Mouse (Mus musculus): Measurements from ENCODE around the gene Tpm1.

The Tpm1 gene

DNA sequence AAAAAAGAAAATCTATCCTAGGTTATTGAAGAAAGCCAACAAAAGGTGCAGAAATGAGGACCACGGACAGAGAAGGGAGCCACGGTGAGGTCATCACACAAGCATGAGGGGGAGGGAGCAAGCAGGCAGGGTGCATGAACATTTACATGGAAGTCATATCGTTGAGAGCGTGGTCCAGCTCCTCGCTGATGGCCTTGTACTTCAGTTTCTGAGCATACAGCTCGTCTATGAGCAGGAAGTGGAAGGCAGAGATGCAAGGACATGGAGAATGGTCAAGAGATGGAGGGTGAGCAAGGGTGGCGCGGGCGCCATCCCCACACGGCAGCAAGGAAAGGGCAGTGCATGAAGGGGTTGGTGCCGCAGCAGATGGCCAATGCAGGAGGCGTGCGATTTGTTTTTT, 19.7 kb downstream of the Tpm1 start:
- intact Hi-C loops (cut with DNase I), result no loop called here

DNA sequence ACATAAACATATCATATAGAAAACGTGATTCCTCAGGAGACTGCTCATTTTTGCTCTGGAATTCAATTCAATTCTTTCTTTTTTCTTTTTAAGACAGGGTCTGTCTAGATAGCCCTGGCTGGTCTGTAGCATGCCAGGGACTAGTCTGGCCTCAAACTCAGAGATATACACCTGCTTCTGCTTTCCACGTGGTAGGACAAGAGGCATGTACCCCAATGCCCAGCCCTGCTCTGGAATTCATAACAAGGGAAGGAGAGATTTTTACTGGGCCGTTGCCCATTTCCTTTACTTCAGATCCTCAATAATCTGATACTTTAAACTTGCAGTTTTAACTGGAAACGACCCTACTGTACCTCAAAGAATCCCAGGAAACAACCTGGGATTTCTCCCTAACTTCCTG, 20.3 kb downstream of the Tpm1 start:
- intact Hi-C loops (cut with DNase I), result no loop called here

GRCm38 (mm10) chr9:67028133-67028724, 21.0 kb downstream of the Tpm1 start:
- intact Hi-C loops (cut with DNase I), result no loop called here

DNA sequence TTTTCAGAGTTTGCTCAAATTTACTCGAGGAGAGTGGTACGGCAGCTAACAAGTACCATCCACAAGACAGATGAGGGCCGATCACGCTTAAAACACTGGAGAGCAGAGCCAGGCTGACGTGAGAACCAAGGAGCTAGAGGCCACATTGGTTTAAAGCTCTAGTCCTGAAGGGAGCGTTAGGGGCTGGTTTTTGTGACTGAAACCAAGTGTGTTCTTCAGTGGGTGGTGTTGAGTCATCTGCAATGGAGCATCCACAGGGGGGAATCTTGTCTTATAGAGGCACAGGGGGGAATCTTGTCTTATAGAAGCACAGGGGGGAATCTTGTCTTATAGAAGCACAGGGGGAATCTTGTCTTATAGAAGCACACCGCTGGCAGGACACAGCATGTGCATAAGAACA, 22.3 kb downstream of the Tpm1 start:
- intact Hi-C loops (cut with DNase I), result no loop called here

DNA sequence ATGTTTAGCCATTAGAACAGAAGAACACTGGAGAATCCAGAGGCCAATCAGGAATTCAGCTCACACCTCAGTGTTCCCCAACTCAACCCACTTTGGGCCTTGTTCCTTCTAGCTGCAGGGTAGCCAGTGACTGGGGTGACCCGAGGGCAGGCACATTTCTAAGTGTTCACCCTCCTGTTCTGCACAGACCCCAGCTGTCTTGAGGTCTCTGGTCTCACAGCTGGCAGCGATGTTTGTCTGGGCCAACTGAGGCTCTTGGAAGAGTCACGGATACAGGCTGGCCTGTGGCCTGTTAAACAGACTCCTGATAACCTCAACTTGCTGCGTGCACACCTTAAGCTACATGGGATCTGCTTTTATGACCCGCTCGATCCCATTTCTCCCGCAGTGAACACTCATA, 23.1 kb downstream of the Tpm1 start:
- intact Hi-C loops (cut with DNase I), result no loop called here

DNA sequence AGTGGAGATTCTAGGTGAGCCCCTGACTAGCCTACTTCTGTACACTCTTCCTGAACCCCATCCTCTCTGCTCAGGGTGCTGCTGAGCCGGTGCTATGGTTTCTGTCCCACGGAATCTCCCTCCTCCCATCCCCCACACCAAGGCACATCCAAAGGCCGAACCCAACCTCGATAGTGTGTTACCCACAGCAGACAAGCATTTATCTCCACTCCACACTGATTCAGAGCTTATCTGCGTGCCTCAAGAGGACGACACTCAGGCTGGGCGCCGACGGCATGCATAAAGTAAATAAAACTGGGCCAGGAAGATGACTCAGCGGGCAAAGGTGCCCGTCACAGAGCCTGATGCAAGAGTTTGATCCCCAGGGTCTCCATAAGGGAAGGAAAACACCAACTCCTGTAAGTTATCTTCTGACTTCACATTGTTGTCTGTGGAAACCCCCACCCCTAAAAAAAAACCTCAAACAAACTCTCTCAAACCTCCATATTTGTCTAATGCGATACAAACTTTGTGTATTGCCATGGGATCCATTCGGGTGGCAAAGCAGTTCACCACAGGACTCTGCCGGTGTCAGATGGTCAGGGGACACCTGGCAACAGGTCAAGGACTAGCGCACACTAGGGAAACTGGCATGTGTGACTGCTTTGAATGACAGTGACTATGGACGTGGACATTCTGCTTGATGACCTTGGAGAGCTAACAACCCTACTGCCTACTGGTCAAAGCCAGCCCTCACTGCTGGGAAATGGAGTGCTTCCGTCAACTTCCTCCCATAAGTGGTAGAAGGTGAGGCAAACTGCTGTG, 24.1 kb downstream of the Tpm1 start:
- intact Hi-C loops (cut with DNase I), result no loop called here

DNA sequence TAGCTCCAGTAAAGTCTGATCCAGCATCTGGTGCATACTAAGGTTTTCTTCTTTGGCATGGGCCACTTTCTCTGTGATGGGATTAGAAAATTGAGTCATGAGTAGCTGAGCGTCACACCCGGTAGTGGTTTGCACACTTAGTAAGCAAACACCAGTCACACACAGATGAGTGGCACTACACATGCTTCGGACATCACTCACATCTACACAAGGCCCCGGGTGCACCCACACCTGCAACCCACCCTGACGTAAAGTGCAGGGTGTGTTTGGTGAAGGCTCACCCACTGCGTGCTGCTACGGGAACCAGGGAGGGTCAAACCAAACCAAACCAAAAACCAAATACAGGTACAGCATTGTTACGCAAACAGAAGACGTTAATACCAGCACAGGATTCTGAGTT, 25.8 kb downstream of the Tpm1 start:
- intact Hi-C loops (cut with DNase I), result no loop called here

DNA sequence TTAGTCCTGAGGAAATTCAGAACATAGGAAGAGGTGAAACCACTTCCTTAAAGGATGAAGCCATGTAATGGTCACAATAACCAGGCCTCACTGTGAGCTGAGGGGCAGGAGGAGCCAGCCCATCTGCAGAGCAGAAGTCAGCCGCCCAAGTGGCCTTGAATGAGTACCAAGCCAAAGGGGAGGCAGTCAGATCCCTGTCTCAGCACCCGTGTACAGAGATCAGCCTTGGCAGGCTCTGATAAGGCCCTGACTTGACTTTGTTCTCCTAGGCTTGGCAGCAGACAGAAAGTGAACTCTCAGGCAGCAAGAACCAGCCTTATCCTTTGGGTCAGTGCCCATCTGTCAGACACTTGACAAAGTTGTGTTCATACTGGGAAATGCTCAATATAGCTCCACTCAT, 29.1 kb downstream of the Tpm1 start:
- intact Hi-C loops (cut with DNase I), result no loop called here

- intact Hi-C loops (cut with DNase I), result no loop called here
Observed at GRCm38 (mm10) chr9:67013501-67013900, 35.7 kb downstream of the Tpm1 start.

- intact Hi-C loops (cut with DNase I), result no loop called here
Observed at GRCm38 (mm10) chr9:67012470-67012869, 36.7 kb downstream of the Tpm1 start.

DNA sequence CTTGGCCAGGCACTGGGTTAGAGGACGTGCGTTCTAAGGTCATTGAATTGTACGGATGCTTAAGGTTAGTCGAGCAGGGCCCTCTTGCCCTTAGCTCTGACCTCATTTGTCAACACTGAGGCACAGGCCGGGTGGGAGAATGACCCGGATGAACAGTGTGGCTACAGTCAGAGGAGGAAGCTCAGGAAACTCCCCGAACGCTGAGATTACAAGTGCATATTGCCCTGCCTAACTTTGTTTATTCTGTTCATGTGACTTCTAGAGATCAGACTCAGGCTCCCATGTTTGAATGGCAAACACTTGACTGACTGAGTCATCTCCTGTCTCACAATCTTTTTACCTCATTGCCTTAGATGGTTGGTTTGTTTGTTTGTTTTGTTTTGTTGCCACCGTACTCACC, 37.7 kb downstream of the Tpm1 start:
- intact Hi-C loops (cut with DNase I), result no loop called here

GRCm38 (mm10) chr9:67008781-67009180, 40.4 kb downstream of the Tpm1 start:
- intact Hi-C loops (cut with DNase I), result no loop called here

GRCm38 (mm10) chr9:67006376-67006775, 42.8 kb downstream of the Tpm1 start:
- intact Hi-C loops (cut with DNase I), result no loop called here

DNA sequence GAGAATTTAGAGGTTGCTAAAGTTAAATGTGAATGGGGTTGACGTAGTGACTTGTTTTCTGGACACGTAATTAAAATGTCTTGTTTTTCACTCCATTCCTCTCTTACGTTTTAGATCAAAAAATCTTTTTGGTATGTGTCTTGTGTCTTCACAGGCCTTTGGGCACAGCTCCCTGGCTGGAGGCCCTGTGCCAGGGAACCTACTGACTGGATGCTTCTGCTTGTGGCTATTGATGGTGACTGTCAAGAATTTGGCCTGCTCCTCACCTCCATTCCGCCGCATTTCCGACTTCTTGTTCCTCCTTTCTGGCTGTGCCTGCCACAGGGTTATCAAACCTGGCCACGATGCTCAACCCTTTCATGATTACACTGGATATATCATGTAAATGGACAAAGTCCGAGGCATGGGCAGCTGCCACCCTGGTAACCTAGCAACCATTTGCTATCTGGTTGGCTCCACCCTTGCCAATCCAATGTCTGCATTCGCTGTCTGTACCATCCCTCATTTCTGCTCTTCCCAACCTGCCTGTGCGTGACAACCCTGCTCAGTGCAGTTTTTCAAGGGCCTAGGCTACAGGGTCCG, 44.0 kb downstream of the Tpm1 start:
- intact Hi-C loops (cut with DNase I), result no loop called here

DNA sequence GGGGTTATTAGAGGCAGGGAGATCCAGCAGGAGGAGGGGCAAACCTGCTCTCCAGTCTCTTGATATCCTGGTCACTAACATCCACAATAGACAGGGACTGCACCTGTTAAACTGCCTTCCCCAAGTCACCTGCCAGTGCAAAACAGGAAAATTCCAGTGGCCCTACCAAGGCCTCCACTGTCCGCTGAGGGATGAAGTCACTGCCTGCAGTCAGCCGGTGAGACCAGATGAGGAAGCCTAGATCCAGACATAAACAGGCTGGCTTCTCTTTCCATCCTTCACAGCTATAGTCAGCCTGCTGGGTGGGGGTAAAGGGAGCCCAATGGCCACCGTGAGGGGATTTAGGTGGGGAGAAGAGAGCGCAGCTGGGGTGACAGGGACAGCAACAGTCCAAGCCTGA, 45.5 kb downstream of the Tpm1 start:
- intact Hi-C loops (cut with DNase I), result loop anchor here (5.0 kb wide), 1 partner anchor 154 kb away; no protein-coding TSS in a partner anchor

DNA sequence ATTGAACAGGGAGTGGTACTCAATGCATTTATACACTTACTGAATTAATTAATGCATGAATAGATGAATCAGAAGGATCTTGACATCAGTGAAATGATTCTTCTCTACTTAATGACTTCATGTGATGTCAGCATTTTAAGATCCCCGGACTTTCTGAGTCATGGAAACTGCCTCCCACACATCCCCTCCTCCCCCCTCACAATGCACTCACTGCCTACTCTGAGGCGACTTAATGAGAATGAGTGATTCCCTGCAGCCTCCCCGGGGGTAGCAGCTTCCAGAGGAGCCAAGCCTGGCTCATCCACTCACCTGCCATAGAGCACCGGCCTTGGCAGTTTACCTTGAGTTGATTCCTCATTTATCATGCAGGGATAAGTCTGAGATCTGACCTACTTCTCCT, 46.0 kb downstream of the Tpm1 start:
- intact Hi-C loops (cut with DNase I), result loop anchor here (5.0 kb wide), 1 partner anchor 154 kb away; no protein-coding TSS in a partner anchor

- intact Hi-C loops (cut with DNase I), result loop anchor here (1.0 to 5.0 kb wide), 2 partner anchors 43 to 156 kb away; no protein-coding TSS in a partner anchor
Observed at GRCm38 (mm10) chr9:67001506-67001905, 47.7 kb downstream of the Tpm1 start.

DNA sequence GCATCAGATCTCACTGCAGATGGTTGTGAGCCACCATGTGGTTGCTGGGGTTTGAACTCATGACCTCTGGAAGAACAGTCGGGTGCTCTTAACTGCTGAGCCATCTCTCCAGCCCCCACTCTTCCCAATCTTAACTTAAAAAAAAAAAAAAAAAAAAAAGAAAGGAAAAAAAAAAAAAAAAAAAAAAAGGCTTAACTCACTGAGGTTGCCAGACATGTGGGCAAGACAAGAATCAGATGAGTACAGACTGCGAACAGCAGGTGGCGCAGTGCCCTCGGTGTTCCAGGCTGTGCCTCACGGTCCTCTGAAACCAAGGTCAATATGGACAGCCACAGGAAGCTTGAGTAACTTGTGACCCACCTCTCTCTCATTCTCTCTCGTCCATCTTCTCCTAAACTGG, 48.2 kb downstream of the Tpm1 start:
- intact Hi-C loops (cut with DNase I), result loop anchor here (1.0 to 5.0 kb wide), 2 partner anchors 43 to 156 kb away; no protein-coding TSS in a partner anchor

- intact Hi-C loops (cut with DNase I), result loop anchor here (5.0 kb wide), 2 partner anchors 158 to 213 kb away; no protein-coding TSS in a partner anchor
Observed at GRCm38 (mm10) chr9:66999698-67000097, 49.5 kb downstream of the Tpm1 start.

DNA sequence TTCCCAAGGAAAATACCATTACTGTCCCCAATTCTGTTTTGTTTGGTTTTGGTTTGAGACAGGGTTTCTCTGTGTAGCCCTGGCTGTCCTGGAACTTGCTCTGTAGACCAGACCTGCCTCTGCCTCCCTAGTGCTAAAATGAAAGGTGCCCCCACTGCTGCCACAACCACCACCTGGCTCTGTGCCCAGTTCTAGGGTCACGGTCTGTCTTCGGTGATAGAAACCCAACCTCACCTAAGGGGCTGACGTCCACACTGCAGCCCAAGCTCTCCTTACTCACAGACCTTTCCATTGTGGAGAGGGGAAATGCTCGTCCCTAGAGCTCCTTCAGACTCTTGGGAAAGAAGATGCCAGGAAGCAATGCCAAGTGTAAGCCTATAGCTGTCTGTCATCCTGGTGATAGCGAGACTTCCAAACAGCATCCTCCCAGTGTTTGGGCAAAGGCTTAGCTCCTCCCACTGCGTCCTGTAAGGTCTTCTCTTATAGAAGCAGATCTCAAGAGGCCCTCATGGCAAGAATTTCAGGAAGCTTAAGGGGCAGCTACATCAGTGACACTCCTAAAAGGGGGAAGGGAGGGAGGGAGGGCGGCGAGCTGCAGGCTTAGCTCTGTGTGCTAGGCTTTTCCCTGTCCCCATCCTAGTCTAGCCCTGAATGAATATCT, 57.3 kb downstream of the Tpm1 start:
- intact Hi-C loops (cut with DNase I), result no loop called here

DNA sequence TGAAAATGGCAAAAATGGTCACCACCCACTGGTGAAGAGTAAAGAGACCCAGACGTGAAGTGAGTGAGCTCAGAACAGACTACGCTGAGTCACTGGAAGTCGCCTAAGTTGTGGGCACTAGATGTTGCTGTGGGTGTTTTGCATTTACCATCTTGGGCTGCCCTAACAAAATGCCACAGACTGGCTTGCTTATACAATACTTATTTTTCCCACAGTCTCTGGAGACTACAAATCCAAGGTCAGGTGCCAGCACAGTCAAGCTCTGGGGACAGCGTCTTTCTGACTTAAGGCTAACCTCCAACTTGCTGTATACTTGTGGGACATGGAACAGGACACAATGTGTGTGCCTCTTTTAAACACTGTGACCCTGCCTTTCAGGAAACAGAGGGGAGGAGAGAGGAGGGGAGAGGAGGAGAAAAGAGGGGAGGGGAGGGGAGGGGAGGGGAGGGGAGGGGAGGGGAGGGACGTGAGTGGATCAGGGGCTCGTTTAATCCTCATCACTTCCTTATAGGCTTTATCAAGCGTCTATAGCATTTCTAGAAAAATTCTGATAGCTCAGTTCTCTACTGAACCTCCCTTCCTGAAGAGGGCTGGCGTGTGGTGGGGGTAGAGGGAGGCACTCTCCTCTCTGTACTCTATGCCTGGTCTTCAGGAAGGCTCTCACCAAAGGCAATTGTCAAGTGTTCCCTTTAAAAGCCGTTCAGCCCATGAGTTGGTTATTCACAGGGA, 58.0 kb downstream of the Tpm1 start:
- intact Hi-C loops (cut with DNase I), result no loop called here

Data from adrenal gland (tissue).